Mouse (Mus musculus) embryonic fibroblast, embryonic 13.5 days (primary cell): Measurements from ENCODE around the gene Tulp3.

Experiments
- CTCF ChIP-seq: IDR thresholded peaks from 2 replicates; pipeline ENCODE4 v1.5.1; 2011; ENCODE audit warnings: mild to moderate bottlenecking, control low read depth, low read length, moderate library complexity, borderline replicate concordance; ENCODE audit not compliant: insufficient read depth
- POLR2A ChIP-seq: IDR thresholded peaks from 2 replicates; pipeline ENCODE4 v1.6.1; 2011; ENCODE audit warnings: low read depth, mild to moderate bottlenecking, control low read depth, low read length, moderate library complexity

- TF ChIP-seq CTCF (no peak), POLR2A (no peak)
Measured at GRCm38 (mm10) chr6:128379636-128380035, 24.0 kb upstream of the Tulp3 start.
